Mouse (Mus musculus) liver, embryonic 15.5 days (tissue): ENCODE data around the gene Synj1. TPM values are rescaled to one million over a fixed set of nuclear protein-coding genes. Genes with fewer than 3 reads are reported as not detected.

Experiments used
- microRNA-seq: library from miRNA; unstranded; fragments of <30 nt; microRNA quantifications from one replicate; pipeline ENCODE4, GENCODE M21; 2016
- polyA plus RNA-seq: library from polyadenylated mRNA; unstranded; fragments of >200 nt; fragmentation: Nextera tagmentation; extraction: Ambion mirVana; gene quantifications from 2 replicates; pipeline ENCODE4 v1.2.1, GENCODE M21; 2015

Gene Synj1
- polyA plus RNA-seq, 1 experiment from 2014 or later = 19.5 TPM

Small RNA genes within 50 kb of the gene (microRNA-seq; reads per million reads assigned to microRNA genes)
- not detected for gene Gm22933

Other genes starting within 250 kb of the Synj1 start
- gene Urb1, start 200.9 kb downstream of the Synj1 start, polyA plus RNA-seq = 4.3 and 4.5 TPM in 2 replicates
- gene Eva1c, start 184.6 kb downstream of the Synj1 start, polyA plus RNA-seq = 0.39 and 0.48 TPM in 2 replicates
- 17.3 and 18.1 TPM in 2 replicates for gene Cfap298, start 76.2 kb downstream of the Synj1 start, polyA plus RNA-seq
- 16.3 and 17.0 TPM in 2 replicates for gene Paxbp1, start 33.2 kb upstream of the Synj1 start, polyA plus RNA-seq
- gene 4932438H23Rik, start 83.8 kb upstream of the Synj1 start, polyA plus RNA-seq = not detected in 2 replicates
- not detected in 2 replicates for gene Olig2, start 214.1 kb upstream of the Synj1 start, polyA plus RNA-seq